Mouse (Mus musculus) layer of hippocampus, adult 8-10 months (tissue): ENCODE measurements at regions not wholly inside any gene's neighbourhood (a gene's known extent, or its start where the extent isn't known, plus 50 kb on each side); places are given as distances from the start of the nearest gene placed in this dataset.
A peak's percentile ranks its signal among the peaks of the same experiment; 100 is the strongest.
"Not testable (repeated sequence)": the region's sequence is repeated elsewhere in the genome, so short reads cannot be mapped to it uniquely, and the experiment has no call there.

ENCODE experiments used
- DNase-seq, 2 experiments: peaks; one replicate each; pipeline ENCODE4 v3.0.0; 2022; ENCODE audit warnings: low spot score in 2 of 2

- DNase-seq: no peak
These were observed 215.6 kb upstream of the Stxbp5 start for GRCm38 (mm10) chr10:10116442-10116841.

GRCm38 (mm10) chr10:10113256-10113655 lies 212.4 kb upstream of the Stxbp5 start:
- DNase-seq: no peak

- no peak for DNase-seq
These were observed 210.2 kb upstream of the Stxbp5 start for GRCm38 (mm10) chr10:10111055-10111454.

- no peak for DNase-seq
These were observed 209.0 kb upstream of the Stxbp5 start for GRCm38 (mm10) chr10:10109867-10110266.

- peak; percentile 80 to 87 for DNase-seq
These were observed 206.2 kb upstream of the Stxbp5 start for GRCm38 (mm10) chr10:10107123-10107525.

- DNase-seq: no peak
These were observed 205.8 kb upstream of the Stxbp5 start for GRCm38 (mm10) chr10:10106646-10107045.

- no peak for DNase-seq
These were observed 200.8 kb upstream of the Stxbp5 start for GRCm38 (mm10) chr10:10101641-10102040.

GRCm38 (mm10) chr10:10098521-10098920 lies 197.6 kb upstream of the Stxbp5 start:
- DNase-seq: no peak

GRCm38 (mm10) chr10:10094113-10094512 lies 193.2 kb upstream of the Stxbp5 start:
- DNase-seq: no peak

- peak; percentile 19 to 43 for DNase-seq
These were observed 192.8 kb upstream of the Stxbp5 start for GRCm38 (mm10) chr10:10093713-10094112.

GRCm38 (mm10) chr10:10085934-10086333 lies 185.1 kb upstream of the Stxbp5 start:
- no peak for DNase-seq

GRCm38 (mm10) chr10:10070146-10070545 lies 169.3 kb upstream of the Stxbp5 start:
- DNase-seq: no peak

GRCm38 (mm10) chr10:10069704-10070103 lies 168.8 kb upstream of the Stxbp5 start:
- not testable (repeated sequence) for DNase-seq

- DNase-seq: no peak
These were observed 145.9 kb upstream of the Stxbp5 start for GRCm38 (mm10) chr10:10046753-10047152.

- DNase-seq: no peak
These were observed 145.4 kb upstream of the Stxbp5 start for GRCm38 (mm10) chr10:10046318-10046717.

GRCm38 (mm10) chr10:10009244-10009643 lies 108.4 kb upstream of the Stxbp5 start:
- DNase-seq: no peak

GRCm38 (mm10) chr10:9998621-9999020 lies 97.7 kb upstream of the Stxbp5 start:
- DNase-seq: no peak

GRCm38 (mm10) chr10:9996211-9996610 lies 95.3 kb upstream of the Stxbp5 start:
- DNase-seq: no peak

- no peak for DNase-seq
These were observed 91.9 kb upstream of the Stxbp5 start for GRCm38 (mm10) chr10:9992798-9993197.

GRCm38 (mm10) chr10:9985407-9985806 lies 84.5 kb upstream of the Stxbp5 start:
- DNase-seq: no peak

- DNase-seq: peak in 1 of 2 experiments; percentile 6
These were observed 75.5 kb upstream of the Stxbp5 start for GRCm38 (mm10) chr10:9976424-9976823.
